Mouse (Mus musculus): ENCODE measurements at regions not wholly inside any gene's neighbourhood (a gene's known extent, or its start where the extent isn't known, plus 50 kb on each side); places are given as distances from the start of the nearest gene placed in this dataset.

DNA sequence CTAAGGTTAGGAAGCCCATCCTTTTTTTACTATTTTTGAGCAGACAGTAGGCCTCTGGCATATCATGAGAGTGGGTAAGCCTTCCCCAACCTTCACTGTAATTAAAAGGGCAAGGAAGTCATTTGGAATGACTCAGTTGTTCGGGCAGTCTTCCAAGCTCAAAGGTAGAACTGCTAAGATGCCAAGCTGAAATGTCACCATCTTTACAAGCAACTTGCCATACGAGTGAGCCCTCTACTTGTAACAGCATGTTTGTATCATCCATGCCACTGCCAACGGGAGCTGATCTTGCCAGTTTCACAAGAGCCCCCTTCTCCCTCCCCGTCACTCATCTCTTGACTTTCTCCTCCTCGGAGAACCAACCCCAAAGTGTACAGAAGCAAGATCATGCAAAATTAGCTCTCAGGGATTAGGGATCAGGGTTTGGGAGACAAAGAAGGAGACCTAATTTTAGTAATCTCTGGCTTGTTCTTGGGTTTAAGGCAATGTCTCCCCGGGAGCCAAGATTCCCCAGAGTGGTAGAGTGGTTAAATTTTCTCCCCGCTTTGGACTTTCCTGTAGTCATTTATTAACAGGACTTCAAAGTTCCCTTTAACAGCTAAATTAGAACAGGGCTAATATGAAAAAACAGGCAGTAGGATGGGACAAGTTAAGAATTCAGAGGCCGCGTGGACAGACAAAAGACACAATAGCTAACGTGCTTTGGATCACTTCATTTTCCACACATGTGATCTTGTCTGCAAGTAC is 216.9 kb upstream of the Ankrd55 start:
- H3K36me3 ChIP-seq (ENCODE audit: control insufficient read depth, insufficient read depth), result no peaks in the 10 kb centered on the region
- TF ChIP-seq CEBPB (IDR thresholded peaks at IDR 0.05; ENCODE audit: insufficient read depth, poor library complexity, severe bottlenecking), result no peak
- no peak for TF ChIP-seq E2F4 (IDR thresholded peaks at IDR 0.05; ENCODE audit: insufficient read depth)
- no peak for TF ChIP-seq MYOG (IDR thresholded peaks at IDR 0.05; ENCODE audit: control insufficient read depth in 1 of 3, insufficient read depth in 1 of 3, insufficient read length in 2 of 3, low read depth in 2 of 3)
- no peak for TF ChIP-seq MYOD1 (IDR thresholded peaks at IDR 0.05; ENCODE audit: control insufficient read depth in 1 of 3, insufficient read length in 2 of 3, low read depth in 2 of 3)
- TF ChIP-seq MAX (IDR thresholded peaks at IDR 0.05; ENCODE audit: low read depth), result no peak
- TF ChIP-seq TCF12 (IDR thresholded peaks at IDR 0.05; ENCODE audit: insufficient read depth, poor library complexity, severe bottlenecking), result no peak
- TF ChIP-seq POLR2AphosphoS2 (IDR thresholded peaks at IDR 0.05; ENCODE audit: insufficient read length, low read depth), result no peak
- TF ChIP-seq POLR2A (IDR thresholded peaks at IDR 0.05; ENCODE audit: insufficient read length, low read depth), result no peak
- no peak for TF ChIP-seq TCF3 (IDR thresholded peaks at IDR 0.05; ENCODE audit: insufficient read length, low read depth)
- no peak overlapping the region for H3K4me3 ChIP-seq
- H3K4me2 ChIP-seq (ENCODE audit: low read depth), result no peak overlapping the region
- H3K27me3 ChIP-seq (ENCODE audit: control insufficient read depth, insufficient read depth, insufficient read length), result no peaks in the 10 kb centered on the region
- no peak overlapping the region for H3ac ChIP-seq (ENCODE audit: control insufficient read depth, insufficient read length)
- H3K79me2 ChIP-seq (ENCODE audit: control insufficient read depth, insufficient read depth), result no peaks in the 10 kb centered on the region

DNA sequence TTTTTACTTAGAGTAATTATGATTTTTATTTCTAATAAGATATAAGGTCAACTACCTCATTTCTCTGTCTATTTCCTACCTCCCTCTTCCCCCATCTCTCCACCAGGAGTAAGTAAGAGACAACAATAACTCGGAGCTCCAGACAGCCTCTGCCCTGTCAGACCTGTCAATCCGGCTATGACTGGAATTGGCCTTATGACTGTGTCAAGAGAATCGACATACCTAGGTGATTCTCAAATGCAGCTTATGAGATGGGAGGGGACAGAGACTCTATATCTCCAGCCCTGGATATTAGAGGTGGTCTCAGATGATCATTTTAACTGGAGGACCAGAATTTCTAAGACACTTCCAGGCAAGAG is 216.3 kb upstream of the Ankrd55 start:
- no peaks in the 10 kb centered on the region for H3K36me3 ChIP-seq (ENCODE audit: control insufficient read depth, insufficient read depth)
- no peak for TF ChIP-seq POLR2AphosphoS2 (IDR thresholded peaks at IDR 0.05; ENCODE audit: insufficient read length, low read depth)
- no peak for TF ChIP-seq TCF3 (IDR thresholded peaks at IDR 0.05; ENCODE audit: insufficient read length, low read depth)
- H3K79me2 ChIP-seq (ENCODE audit: control insufficient read depth, insufficient read depth), result no peaks in the 10 kb centered on the region
- no peak overlapping the region for H3ac ChIP-seq (ENCODE audit: control insufficient read depth, insufficient read length)
- no peaks in the 10 kb centered on the region for H3K27me3 ChIP-seq (ENCODE audit: control insufficient read depth, insufficient read depth, insufficient read length)
- H3K4me2 ChIP-seq (ENCODE audit: low read depth), result no peak overlapping the region
- H3K4me3 ChIP-seq, result no peak overlapping the region

DNA sequence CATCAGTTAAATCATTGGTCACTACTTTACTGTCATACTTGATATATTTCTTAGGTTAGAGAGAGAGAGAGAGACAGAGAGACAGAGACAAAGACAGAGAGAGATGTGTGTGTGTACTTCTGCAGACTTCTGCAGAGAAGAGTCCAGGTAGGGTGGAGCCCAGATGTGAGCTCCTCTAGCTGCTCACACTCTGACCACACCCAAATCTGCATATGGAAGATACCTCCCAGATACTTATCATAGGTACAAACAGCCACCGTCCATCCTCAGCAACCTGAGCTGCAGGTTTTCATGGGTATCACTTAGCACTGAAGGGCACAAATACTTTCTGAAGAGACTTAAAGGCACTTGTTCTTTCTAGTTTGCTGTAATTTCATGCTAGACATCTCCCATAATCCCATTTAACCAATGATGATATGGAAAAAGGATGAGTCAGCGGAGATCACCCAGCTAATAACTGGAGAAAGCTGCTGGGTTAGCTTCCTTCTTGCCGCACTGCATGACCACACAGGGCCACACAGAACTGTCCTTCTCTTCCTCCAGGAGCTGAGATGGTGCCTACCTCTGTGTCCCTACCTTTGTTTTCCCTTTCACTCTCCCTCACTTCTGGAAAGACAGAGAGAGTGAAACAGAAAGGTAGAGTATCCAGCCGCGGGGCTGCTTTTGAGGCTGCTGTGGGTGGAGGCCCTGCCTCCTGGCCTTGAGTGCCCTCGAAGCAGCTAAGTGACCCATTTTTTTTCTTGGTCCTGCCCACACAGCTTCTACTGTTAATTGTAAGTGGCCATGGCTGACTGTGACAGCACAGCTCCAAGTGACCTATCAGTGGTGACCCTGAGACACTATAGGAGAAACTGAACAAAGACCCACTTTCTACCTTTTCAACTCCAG is 214.5 kb upstream of the Ankrd55 start:
- no peak overlapping the region for H3K4me3 ChIP-seq
- no peaks in the 10 kb centered on the region for H3K36me3 ChIP-seq (ENCODE audit: control insufficient read depth, insufficient read depth)
- no peaks in the 10 kb centered on the region for H3K79me2 ChIP-seq (ENCODE audit: control insufficient read depth, insufficient read depth)
- no peak overlapping the region for H3ac ChIP-seq (ENCODE audit: control insufficient read depth, insufficient read length)
- TF ChIP-seq POLR2A (IDR thresholded peaks at IDR 0.05; ENCODE audit: insufficient read length, low read depth) (no peak), MYOG (IDR thresholded peaks at IDR 0.05; ENCODE audit: control insufficient read depth in 1 of 3, insufficient read depth in 1 of 3, insufficient read length in 2 of 3, low read depth in 2 of 3) (no peak), TCF12 (IDR thresholded peaks at IDR 0.05; ENCODE audit: insufficient read depth, poor library complexity, severe bottlenecking) (no peak), POLR2AphosphoS2 (IDR thresholded peaks at IDR 0.05; ENCODE audit: insufficient read length, low read depth) (no peak), USF1 (IDR thresholded peaks at IDR 0.05; ENCODE audit: low read depth) (no peak), TCF3 (IDR thresholded peaks at IDR 0.05; ENCODE audit: insufficient read length, low read depth) (no peak), SRF (IDR thresholded peaks at IDR 0.05; ENCODE audit: control insufficient read depth, insufficient read length, low read depth) (no peak), MYOD1 (IDR thresholded peaks at IDR 0.05; ENCODE audit: control insufficient read depth in 1 of 3, insufficient read length in 2 of 3, low read depth in 2 of 3) (no peak), E2F4 (IDR thresholded peaks at IDR 0.05; ENCODE audit: insufficient read depth) (no peak), REST (IDR thresholded peaks at IDR 0.05; ENCODE audit: insufficient read depth, insufficient read length) (no peak), MAX (IDR thresholded peaks at IDR 0.05; ENCODE audit: low read depth) (no peak), CEBPB (IDR thresholded peaks at IDR 0.05; ENCODE audit: insufficient read depth, poor library complexity, severe bottlenecking) (no peak)
- H3K4me2 ChIP-seq (ENCODE audit: low read depth), result no peak overlapping the region
- no peaks in the 10 kb centered on the region for H3K27me3 ChIP-seq (ENCODE audit: control insufficient read depth, insufficient read depth, insufficient read length)

DNA sequence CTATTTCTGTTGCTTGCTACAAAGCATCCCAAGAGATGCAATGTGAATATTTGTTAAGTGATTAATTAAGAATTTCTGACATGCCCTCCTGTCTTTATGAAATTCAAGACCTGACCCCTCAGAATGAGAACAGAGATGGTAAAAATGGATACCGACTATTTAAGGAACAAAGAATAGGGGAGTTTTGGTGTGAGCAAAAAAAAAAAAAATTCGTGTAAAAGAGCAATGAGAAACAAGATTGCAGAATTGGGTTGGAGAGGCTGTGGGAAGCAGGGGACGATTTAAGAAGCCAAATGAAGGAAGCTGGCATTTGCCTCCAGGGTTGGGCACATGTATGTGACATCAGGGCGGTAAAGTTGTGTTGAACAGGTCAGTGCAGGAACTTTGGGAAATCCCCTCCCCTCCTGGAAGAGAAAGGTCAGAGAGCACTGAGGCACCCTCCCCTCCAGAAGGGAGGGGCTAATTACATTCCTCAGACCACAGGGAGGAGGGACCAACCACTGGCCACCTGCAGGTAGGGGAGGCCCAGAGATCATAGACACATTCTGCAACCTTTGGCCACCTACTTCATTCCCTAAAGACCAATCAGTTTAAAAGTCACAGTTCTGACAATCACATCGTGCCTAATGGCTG is 212.3 kb upstream of the Ankrd55 start:
- no peak for TF ChIP-seq MYOG (IDR thresholded peaks at IDR 0.05; ENCODE audit: control insufficient read depth in 1 of 3, insufficient read depth in 1 of 3, insufficient read length in 2 of 3, low read depth in 2 of 3)
- TF ChIP-seq REST (IDR thresholded peaks at IDR 0.05; ENCODE audit: insufficient read depth, insufficient read length), result no peak
- no peak for TF ChIP-seq MYOD1 (IDR thresholded peaks at IDR 0.05; ENCODE audit: control insufficient read depth in 1 of 3, insufficient read length in 2 of 3, low read depth in 2 of 3)
- TF ChIP-seq TCF3 (IDR thresholded peaks at IDR 0.05; ENCODE audit: insufficient read length, low read depth), result no peak
- TF ChIP-seq POLR2A (IDR thresholded peaks at IDR 0.05; ENCODE audit: insufficient read length, low read depth), result no peak
- TF ChIP-seq E2F4 (IDR thresholded peaks at IDR 0.05; ENCODE audit: insufficient read depth), result no peak

More for the DNA sequence above, 212.3 kb upstream of the Ankrd55 start:
- H3ac ChIP-seq (ENCODE audit: control insufficient read depth, insufficient read length), result no peak overlapping the region
- no peak overlapping the region for H3K4me3 ChIP-seq
- H3K27me3 ChIP-seq (ENCODE audit: control insufficient read depth, insufficient read depth, insufficient read length), result no peaks in the 10 kb centered on the region
- H3K4me2 ChIP-seq (ENCODE audit: low read depth), result no peak overlapping the region
- no peaks in the 10 kb centered on the region for H3K36me3 ChIP-seq (ENCODE audit: control insufficient read depth, insufficient read depth)
- no peaks in the 10 kb centered on the region for H3K79me2 ChIP-seq (ENCODE audit: control insufficient read depth, insufficient read depth)

All from myocyte (in vitro differentiated cells).